Mouse (Mus musculus) left cerebral cortex, postnatal 14 days (tissue): ENCODE measurements around the gene Olfr536. TPM values are rescaled to one million over a fixed set of nuclear protein-coding genes. Genes with fewer than 3 reads are reported as not detected.
"Not testable (repeated sequence)": the region's sequence is repeated elsewhere in the genome, so short reads cannot be mapped to it uniquely, and the experiment has no call there.

Source experiments
- DNase-seq, 2 experiments: peaks; one replicate each; pipeline ENCODE4 v3.0.0; 2021 to 2022; ENCODE audit warnings: low spot score in 2 of 2, mixed read lengths in 1 of 2
- intact Hi-C: fragments of 180-260 bp; cut with DNase I; formaldehyde crosslinking; loops from one replicate; pipeline ENCODE4 v1.15.1; 2025
- long read RNA-seq, 2 experiments: library from polyadenylated mRNA; stranded (forward); transcript quantifications; one replicate each; pipeline ENCODE4 v2.0.0; 2021
- total RNA-seq, 2 experiments: library from RNA; stranded (reverse); gene quantifications; 2 replicates each; pipeline ENCODE4 v1.2.3; 2021

The Olfr536 gene
- total RNA-seq: not detected
- long read RNA-seq, experiment 1: 0 reads
- long read RNA-seq, experiment 2: 0 reads

GRCm38 (mm10) chr7:140507346-140508021, at the start of gene Olfr536:
TSS of gene Olfr536 (minus strand) at chr7:140507396.
- intact Hi-C loops: not testable (repeated sequence)
- DNase-seq: peak in 1 of 2 experiments; percentile 22

DNA sequence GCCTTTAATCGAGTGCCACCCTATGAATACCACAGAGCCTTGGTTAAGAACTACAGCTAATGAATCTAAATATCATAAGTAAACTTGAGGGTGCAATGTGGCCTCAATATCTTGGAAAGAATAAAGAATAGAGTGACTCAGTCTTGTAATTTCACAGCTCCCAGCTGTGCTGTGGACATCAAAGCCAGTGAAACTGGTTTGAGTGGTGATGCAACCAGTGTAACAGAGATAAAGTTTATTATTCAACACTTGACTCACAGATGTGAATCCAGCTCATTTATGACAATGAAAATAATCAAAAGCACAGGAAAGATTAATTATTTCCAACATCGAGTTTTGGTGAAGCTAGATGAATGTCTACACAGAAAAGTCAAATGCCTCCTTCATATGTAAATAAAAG, 32.5 kb upstream of the Olfr536 start:
- intact Hi-C loops: no loop called here
- DNase-seq: no peak

GRCm38 (mm10) chr7:140494702-140495101, 12.5 kb downstream of the Olfr536 start:
- intact Hi-C loops: no loop called here
- DNase-seq: no peak

DNA sequence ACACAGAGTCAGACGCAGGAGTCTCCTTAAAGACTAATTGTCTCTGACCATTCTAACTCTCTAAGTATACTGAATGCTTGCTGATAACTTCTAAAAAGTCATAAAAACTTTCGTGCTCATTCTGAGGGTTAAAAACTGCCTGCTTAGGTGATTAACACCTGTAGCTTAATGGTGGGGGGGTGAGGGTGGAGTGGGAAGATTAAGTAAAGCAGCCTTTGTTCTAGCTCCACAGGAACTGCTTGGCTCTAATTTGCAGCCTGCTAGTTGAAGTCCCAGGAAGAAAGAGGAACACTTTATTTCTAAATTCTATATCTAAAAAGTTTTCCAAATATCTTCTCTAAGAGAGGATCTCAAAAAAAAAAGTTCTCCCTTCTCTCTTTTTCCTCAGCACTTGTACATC, 13.0 kb downstream of the Olfr536 start:
- DNase-seq: no peak
- intact Hi-C loops: no loop called here

DNA sequence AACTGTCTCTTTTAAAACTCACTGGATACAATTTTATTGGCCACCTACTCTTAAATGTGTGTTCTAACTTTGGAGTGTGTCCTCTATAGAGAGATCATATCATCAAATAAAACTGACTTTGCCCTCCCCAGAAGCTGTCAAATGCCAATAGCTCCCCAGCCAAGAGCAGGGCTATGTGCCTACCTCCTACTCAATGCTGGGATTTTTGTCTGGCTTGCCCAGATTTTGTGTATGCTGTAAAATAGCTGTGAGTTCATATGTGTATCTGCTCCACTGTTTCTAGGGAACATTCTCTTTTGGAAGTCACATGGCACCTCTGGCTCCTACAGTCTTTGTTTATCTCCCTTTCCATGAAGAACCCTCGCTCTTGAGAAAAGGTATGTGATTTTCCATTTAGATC, 18.2 kb downstream of the Olfr536 start:
- DNase-seq: no peak
- intact Hi-C loops: no loop called here

- no peak for DNase-seq
These were observed 23.3 kb downstream of the Olfr536 start, which contains the start of gene Olfr535 for GRCm38 (mm10) chr7:140483916-140484315. TSS of gene Olfr535 (plus strand) at chr7:140484216.

DNA sequence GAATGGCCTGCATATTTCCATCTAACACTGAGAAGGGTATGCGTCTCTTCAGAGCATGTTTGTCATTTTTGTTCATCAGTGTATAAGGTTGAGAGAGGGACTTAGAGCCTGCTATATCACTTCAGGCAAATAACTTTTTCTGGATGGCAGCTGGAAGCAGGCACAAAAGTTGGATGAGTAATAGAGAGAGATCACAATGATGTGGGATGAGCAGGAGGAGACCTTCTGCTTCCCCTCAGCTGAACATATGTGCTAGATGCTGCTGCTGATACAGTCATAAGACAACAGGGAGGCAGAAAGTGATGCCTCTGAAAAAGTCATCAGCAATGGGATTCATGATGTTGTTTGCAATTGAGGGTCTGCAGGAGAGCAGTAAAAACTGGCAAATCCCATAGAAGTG, 28.5 kb downstream of the Olfr536 start:
- intact Hi-C loops: no loop called here
- peak; percentile 21 to 26 for DNase-seq

More at GRCm38 (mm10) chr7:140483916-140484315, 23.3 kb downstream of the Olfr536 start, which contains the start of gene Olfr535:
- intact Hi-C loops: no loop called here

GRCm38 (mm10) chr7:140477886-140478285, 29.3 kb downstream of the Olfr536 start:
- no peak for DNase-seq
- intact Hi-C loops: no loop called here

DNA sequence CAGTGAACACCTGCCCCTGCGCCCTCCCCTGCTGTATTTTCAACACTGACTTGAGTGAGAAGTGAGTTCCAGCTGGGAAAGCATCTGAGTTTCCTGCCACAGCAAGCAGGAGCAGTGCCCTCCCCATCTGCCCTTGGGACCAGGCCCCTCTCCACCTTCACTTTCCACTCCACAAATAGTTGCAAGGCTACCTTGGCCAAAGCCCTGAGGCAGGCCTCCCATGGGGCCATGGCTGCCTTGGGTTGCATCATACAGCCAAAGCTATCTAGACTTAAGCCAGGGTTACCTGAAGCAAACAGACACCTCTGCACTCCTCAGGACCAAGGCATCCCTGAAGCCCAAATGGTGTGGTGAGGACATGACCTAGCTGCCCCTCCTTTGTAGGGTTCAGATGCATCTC, 44.1 kb downstream of the Olfr536 start, which contains the start of gene Olfr533:
Olfr533 (plus strand) TSS at position 301 of the 400 bp plus-strand sequence.
- DNase-seq, intact Hi-C loops: not testable (repeated sequence)

Other genes starting within 250 kb of the Olfr536 start
- gene Olfr525, start 186.5 kb downstream of the Olfr536 start, total RNA-seq: not detected
- gene Olfr527, start 173.4 kb downstream of the Olfr536 start, total RNA-seq: not detected
- not detected for gene Olfr60, start 145.7 kb downstream of the Olfr536 start, total RNA-seq
- gene Olfr530, start 131.1 kb downstream of the Olfr536 start, total RNA-seq: not detected
- not detected for gene Olfr531, start 104.5 kb downstream of the Olfr536 start, total RNA-seq
- not detected for gene Olfr532, start 85.8 kb downstream of the Olfr536 start, total RNA-seq
- not detected for gene Olfr533, start 44.0 kb downstream of the Olfr536 start, total RNA-seq
- not detected for gene Olfr535, start 23.2 kb downstream of the Olfr536 start, total RNA-seq
- gene Olfr538, start 60.5 kb upstream of the Olfr536 start, total RNA-seq: not detected
- gene Olfr46, start 93.9 kb upstream of the Olfr536 start, total RNA-seq: under 1 TPM in 1 of 2 experiments, not detected in 1; 0.04 TPM
- gene Olfr61, start 121.6 kb upstream of the Olfr536 start, total RNA-seq: not detected
- not detected for gene Olfr53, start 139.1 kb upstream of the Olfr536 start, total RNA-seq
- gene Olfr539, start 152.5 kb upstream of the Olfr536 start, total RNA-seq: under 1 TPM; 0.06 to 0.07 TPM
- gene Olfr45, start 174.6 kb upstream of the Olfr536 start, total RNA-seq: not detected
- gene Olfr541, start 189.9 kb upstream of the Olfr536 start, total RNA-seq: not detected